Mouse (Mus musculus) limb, embryonic 13.5 days (tissue): ENCODE measurements around the gene Ctrb1. TPM values are rescaled to one million over a fixed set of nuclear protein-coding genes. Genes with fewer than 3 reads are reported as not detected.
"Not testable (repeated sequence)": the region's sequence is repeated elsewhere in the genome, so short reads cannot be mapped to it uniquely, and the experiment has no call there.

ENCODE experiments used
- ATAC-seq: fragments of 200-750 bp; cut with Nextera tagmentation; 2 replicates; pipeline ENCODE4 v1.8.0; 2017; ENCODE audit warnings: low read depth, moderate number of reproducible peaks, moderate TSS enrichment; ENCODE audit not compliant: low FRiP score
- H3K27ac ChIP-seq: fragments of 300-500 bp; sonication (generic); 2 replicates; pipeline ENCODE4 v1.5.1; 2015; ENCODE audit warnings: inconsistent platforms, mild to moderate bottlenecking, moderate library complexity
- H3K27me3 ChIP-seq: fragments of 300-500 bp; sonication (generic); 2 replicates; pipeline ENCODE4 v1.6.1; 2015; ENCODE audit warnings: mild to moderate bottlenecking, inconsistent platforms
- H3K36me3 ChIP-seq: fragments of 300-500 bp; sonication (generic); 2 replicates; pipeline ENCODE4 v1.6.1; 2015; ENCODE audit warnings: inconsistent platforms, mild to moderate bottlenecking, moderate library complexity
- H3K4me1 ChIP-seq: fragments of 300-500 bp; sonication (generic); 2 replicates; pipeline ENCODE4 v1.6.1; 2015; ENCODE audit warnings: inconsistent platforms
- H3K4me2 ChIP-seq: fragments of 300-500 bp; sonication (generic); replicated peaks from 2 replicates; pipeline ENCODE4 v1.6.1; 2015; ENCODE audit warnings: inconsistent platforms, mild to moderate bottlenecking, moderate library complexity
- H3K4me3 ChIP-seq: fragments of 300-500 bp; sonication (generic); 2 replicates; pipeline ENCODE4 v1.5.1; 2015; ENCODE audit warnings: moderate library complexity, mild to moderate bottlenecking, inconsistent platforms
- H3K9ac ChIP-seq: fragments of 300-500 bp; sonication (generic); 2 replicates; pipeline ENCODE4 v1.6.1; 2015; ENCODE audit warnings: mild to moderate bottlenecking, inconsistent platforms
- H3K9me3 ChIP-seq: fragments of 300-500 bp; sonication (generic); 2 replicates; pipeline ENCODE4 v1.6.1; 2016; ENCODE audit warnings: inconsistent platforms
- WGBS: fragments of 180-500 bp; shearing (Covaris S2); methylation state at CpG from one replicate; pipeline ENCODE4 v1.1.7; 2015; 5-methylcytosine and 5-hydroxymethylcytosine counted together
- polyA plus RNA-seq: library from polyadenylated mRNA; unstranded; fragments of >200 nt; fragmentation: Nextera tagmentation; extraction: Ambion mirVana; gene quantifications from 2 replicates; pipeline ENCODE4 v1.2.1, GENCODE M21; 2015

Ctrb1 gene
- polyA plus RNA-seq, 1 experiment from 2014 or later = 0.89 TPM

DNA sequence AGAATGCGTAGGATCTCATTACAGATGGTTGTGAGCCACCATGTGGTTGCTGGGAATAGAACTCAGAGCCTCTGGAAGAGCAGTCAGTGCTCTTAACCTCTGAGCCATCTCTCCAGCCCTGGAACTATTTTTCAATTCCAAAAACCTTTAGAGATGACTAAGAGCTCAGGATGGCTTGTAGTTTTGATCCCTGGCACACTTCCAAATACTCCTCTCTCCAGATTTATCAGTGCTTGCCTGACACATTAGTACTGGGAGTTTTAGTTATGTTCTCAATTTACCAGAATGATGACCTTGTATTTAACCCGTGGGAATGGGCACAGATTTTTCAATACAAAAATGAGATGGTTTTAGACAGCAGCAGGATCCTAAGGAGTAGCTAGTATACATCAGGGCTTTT, 24.1 kb downstream of the Ctrb1 start:
- ATAC-seq = no peak
- H3K4me3 ChIP-seq = no peak overlapping the region
- WGBS = 89% methylated on average over 2 of the region's 2 CpGs
- H3K9me3 ChIP-seq = no peaks in the 10 kb centered on the region
- no peak overlapping the region for H3K4me2 ChIP-seq
- H3K27me3 ChIP-seq = no peaks in the 10 kb centered on the region
- peaks cover 52% of the 10 kb centered on the region for H3K36me3 ChIP-seq
- H3K27ac ChIP-seq = no peak overlapping the region
- no peak overlapping the region for H3K9ac ChIP-seq
- no peaks in the 10 kb centered on the region for H3K4me1 ChIP-seq

DNA sequence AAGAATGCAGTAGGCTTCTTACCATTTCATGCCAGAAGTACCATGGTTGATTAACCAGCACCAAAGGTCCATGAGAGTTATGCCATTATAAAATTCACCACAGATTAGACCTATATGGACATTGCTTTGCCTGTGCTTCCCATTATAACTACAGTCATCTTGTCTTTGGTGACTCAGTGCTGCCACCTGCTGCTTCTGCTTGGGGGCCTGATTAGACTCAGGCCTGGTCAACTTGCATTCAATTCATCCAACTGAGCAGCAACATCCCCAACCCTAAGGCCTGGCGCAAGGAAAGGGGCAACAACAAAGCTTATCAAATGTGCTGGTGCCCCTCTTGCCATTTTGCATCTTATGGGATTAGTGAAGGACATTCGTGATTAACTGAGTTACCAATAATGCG, 28.3 kb downstream of the Ctrb1 start:
- Histone ChIP-seq H3K27me3 (no peaks in the 10 kb centered on the region), H3K4me1 (no peaks in the 10 kb centered on the region), H3K9ac (no peak overlapping the region), H3K9me3 (no peaks in the 10 kb centered on the region), H3K36me3 (peaks cover 38% of the 10 kb centered on the region), H3K4me2 (no peak overlapping the region), H3K4me3 (no peak overlapping the region), H3K27ac (no peak overlapping the region)
- no peak for ATAC-seq
- 89% methylated on average over 3 of the region's 3 CpGs for WGBS

DNA sequence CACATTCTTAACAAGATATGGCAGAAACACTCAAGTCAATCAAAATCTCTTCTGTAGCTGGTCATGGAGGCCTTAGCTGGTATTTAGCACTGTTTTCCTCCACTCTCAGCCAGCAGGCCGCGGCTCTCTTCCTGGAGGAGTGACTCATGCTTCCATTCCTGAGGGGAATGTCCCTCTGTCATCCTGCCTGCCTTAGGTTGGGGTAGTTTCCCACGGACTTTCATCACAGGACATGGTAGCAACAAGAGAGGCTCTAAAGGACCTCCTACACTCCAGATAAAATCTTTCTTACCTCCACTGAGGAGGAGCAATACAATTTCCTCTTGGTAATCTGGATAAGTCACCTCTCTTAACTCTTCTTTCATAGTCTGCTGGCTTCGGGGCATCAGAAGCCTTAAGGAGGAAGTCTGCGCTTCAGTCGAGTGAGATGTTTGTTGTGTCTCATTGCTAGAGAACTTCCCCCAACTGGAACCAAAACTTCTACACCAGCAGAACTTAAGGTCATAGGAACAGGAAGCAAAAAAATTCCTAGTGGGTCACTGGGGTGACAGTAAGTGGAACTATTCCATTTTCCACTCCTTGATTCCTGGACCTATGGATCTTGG, 31.9 kb downstream of the Ctrb1 start:
- 89% methylated on average over 6 of the region's 6 CpGs for WGBS
- no peak for ATAC-seq

DNA sequence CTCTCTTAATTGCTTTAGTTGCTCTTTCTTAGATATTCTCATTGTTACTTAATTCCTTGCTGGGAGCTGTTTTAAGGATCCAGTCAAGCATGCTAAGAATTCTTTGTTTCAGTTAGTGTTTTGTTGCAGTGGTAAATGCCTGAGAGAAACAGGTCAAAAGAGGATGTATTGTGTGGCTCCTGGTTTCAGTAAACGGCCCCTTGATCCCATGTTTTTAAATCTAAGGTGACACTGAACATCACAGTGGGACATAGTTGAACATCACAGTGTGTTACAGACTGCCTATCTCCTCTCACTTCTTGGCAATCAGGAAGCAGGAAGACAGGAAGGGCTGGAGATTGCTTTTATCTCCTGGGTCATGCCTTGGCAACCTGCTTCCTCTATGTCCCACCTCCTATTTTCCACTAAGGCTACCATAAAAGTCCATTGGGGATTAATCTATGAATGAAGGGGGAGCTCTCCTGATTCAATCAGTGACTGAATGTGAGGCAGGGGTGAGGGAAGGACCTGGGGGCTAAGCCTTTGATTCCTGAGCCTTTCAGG, 33.4 kb downstream of the Ctrb1 start:
- no peaks in the 10 kb centered on the region for H3K9me3 ChIP-seq
- H3K27me3 ChIP-seq = no peaks in the 10 kb centered on the region
- H3K27ac ChIP-seq = no peak overlapping the region
- no peak overlapping the region for H3K4me2 ChIP-seq
- 63% methylated on average over 1 of the region's 1 CpGs for WGBS
- ATAC-seq = no peak
- H3K9ac ChIP-seq = no peak overlapping the region
- H3K36me3 ChIP-seq = peaks cover 26% of the 10 kb centered on the region
- H3K4me3 ChIP-seq = no peak overlapping the region
- no peaks in the 10 kb centered on the region for H3K4me1 ChIP-seq

More for the DNA sequence above, 31.9 kb downstream of the Ctrb1 start:
- no peak overlapping the region for H3K27ac ChIP-seq
- H3K27me3 ChIP-seq = no peaks in the 10 kb centered on the region
- no peaks in the 10 kb centered on the region for H3K4me1 ChIP-seq
- no peaks in the 10 kb centered on the region for H3K9me3 ChIP-seq
- peaks cover 26% of the 10 kb centered on the region for H3K36me3 ChIP-seq
- H3K4me3 ChIP-seq = no peak overlapping the region
- no peak overlapping the region for H3K4me2 ChIP-seq
- no peak overlapping the region for H3K9ac ChIP-seq

DNA sequence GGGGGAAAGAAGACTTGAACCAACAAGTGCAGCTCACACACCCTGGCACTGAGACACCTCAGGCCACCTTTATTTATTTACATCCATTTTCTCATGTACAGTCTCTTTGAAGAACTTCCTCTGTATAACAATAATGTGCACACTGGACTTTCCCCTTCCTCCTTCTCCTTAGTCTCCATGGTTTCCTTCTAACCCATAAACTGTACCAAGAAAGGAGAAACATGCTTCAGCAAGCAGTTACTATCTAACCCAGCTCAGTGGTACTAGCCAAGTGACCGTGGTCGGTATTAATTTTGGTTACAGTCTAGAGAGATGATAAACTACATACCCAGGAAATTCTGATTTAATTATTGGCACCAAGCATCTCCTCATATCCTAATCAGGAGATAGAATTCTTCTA, 37.3 kb downstream of the Ctrb1 start:
- Histone ChIP-seq H3K4me3 (no peak overlapping the region), H3K4me2 (no peak overlapping the region), H3K36me3 (peaks cover 3% of the 10 kb centered on the region; the same call in 1 of the 2 replicates), H3K4me1 (peaks cover 6% of the 10 kb centered on the region; the same call in 1 of the 2 replicates), H3K27ac (no peak overlapping the region), H3K9me3 (no peaks in the 10 kb centered on the region), H3K27me3 (no peaks in the 10 kb centered on the region), H3K9ac (no peak overlapping the region)
- WGBS = 95% methylated on average over 2 of the region's 2 CpGs
- ATAC-seq = no peak

DNA sequence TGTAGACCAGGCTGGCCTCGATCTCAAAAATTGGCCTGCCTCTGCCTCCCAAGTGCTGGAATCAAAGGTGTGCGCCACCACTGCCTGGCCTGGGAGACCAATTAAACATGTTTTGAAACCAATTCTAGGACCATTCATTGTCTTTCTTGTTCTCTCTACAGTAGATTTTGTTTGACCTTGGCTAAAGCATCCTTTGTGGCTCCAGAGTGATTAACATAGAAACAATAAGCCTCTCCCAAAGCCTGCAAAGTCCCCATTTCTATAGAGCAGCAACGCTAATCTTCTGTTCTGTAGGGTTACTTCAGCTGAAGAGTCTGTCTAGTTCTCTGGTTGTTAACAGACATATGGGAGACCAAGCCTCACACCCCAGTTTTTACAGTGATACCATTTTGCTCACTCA, 40.2 kb downstream of the Ctrb1 start:
- ATAC-seq = no peak
- 93% methylated on average over 3 of the region's 3 CpGs for WGBS

DNA sequence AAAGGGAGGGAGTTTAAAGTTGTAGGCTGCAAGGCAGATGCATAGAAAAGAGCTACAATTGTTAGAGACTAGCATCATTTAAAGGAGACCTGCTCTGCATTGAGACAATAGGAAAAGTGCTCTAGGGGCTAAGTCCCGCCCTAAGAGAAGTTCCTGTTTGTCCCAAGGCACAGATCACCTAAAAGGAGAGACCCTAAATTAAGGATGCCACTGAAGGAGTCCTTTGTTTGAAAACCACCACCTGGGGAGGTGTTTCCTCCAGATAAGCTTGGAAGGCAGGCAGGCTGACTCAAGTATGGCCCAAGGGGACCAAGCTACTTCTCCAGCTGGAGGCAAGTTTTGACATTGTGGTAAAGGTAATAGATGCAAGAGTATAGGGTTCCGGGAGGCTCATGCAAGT, 42.0 kb downstream of the Ctrb1 start:
- no peak overlapping the region for H3K27ac ChIP-seq
- no peak overlapping the region for H3K9ac ChIP-seq
- H3K36me3 ChIP-seq = no peaks in the 10 kb centered on the region; the same call in 1 of the 2 replicates
- no peaks in the 10 kb centered on the region for H3K9me3 ChIP-seq
- 66% methylated on average over 2 of the region's 2 CpGs for WGBS
- H3K4me1 ChIP-seq = peaks cover 14% of the 10 kb centered on the region
- no peak overlapping the region for H3K4me3 ChIP-seq
- ATAC-seq = 0 out of 2 replicates have a peak, but pooled peaks have one; percentile 16
- no peak overlapping the region for H3K4me2 ChIP-seq
- H3K27me3 ChIP-seq = no peaks in the 10 kb centered on the region

More for the DNA sequence above, 40.2 kb downstream of the Ctrb1 start:
- Histone ChIP-seq H3K4me3 (no peak overlapping the region), H3K27me3 (no peaks in the 10 kb centered on the region), H3K36me3 (peaks cover 3% of the 10 kb centered on the region; the same call in 1 of the 2 replicates), H3K4me1 (peaks cover 11% of the 10 kb centered on the region; the same call in 1 of the 2 replicates), H3K9me3 (no peaks in the 10 kb centered on the region), H3K9ac (no peak overlapping the region), H3K4me2 (no peak overlapping the region), H3K27ac (no peak overlapping the region)

DNA sequence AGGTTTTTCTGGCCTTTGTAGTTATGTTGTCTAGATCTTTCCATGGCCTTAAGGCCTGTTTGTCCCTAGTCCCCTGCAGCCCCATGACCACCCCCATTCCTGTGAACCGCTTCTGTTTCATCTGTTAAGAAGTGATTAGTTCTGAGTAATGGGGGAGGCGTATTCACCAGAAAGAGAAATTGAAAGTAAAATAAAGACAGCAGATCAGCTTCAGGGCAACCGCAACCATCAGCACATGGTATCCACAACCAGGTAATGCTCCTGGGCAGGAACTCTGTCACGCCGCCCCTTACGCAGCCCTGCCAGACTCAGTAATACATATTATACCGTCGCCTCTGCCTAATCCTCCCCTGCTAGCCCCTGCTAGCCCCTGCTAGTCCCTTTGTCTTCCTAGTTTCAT, 45.1 kb downstream of the Ctrb1 start:
- ATAC-seq = no peak
- Histone ChIP-seq H3K9ac (no peak overlapping the region), H3K9me3 (no peaks in the 10 kb centered on the region), H3K27ac (no peak overlapping the region), H3K4me2 (no peak overlapping the region), H3K4me3 (no peak overlapping the region), H3K4me1 (peaks cover 20% of the 10 kb centered on the region), H3K36me3 (no peaks in the 10 kb centered on the region), H3K27me3 (no peaks in the 10 kb centered on the region)
- WGBS = 96% methylated on average over 8 of the region's 8 CpGs

DNA sequence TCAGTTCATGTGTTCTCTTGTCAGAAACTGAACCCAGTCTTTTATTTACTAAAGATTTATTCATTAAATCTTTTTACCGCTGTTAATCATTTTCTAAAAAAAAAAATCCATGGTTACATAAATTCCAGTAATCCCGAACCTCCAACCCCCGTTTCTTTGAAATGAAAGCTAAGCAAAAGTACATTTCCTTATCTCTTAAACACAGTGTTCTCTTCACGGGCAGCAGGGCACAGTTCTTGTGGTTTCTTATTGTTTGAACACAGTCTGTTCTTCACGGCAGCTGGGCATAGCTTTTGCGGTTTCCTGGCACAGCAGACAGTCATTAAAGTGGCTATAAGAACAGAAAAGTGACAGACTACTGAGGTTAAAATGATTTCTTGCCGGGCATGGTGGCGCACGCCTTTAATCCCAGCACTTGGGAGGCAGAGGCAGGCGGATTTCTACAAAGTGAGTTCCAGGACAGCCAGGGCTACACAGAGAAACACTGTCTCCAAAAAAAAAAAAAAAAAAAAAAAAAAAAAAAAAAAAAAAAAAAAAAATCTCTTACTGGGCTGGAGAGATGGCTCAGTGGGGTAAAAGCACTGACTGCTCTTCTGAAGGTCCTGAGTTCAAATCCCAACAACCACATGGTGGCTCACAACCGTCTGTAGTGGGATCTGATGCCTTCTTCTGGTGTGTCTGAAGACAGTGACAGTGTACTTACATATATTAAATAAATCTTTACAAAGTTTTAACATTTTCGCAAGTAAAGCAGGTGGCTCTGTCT, 46.3 kb downstream of the Ctrb1 start:
- ATAC-seq, H3K36me3 ChIP-seq, H3K27me3 ChIP-seq, H3K27ac ChIP-seq, H3K9me3 ChIP-seq: not testable (repeated sequence)
- H3K4me2 ChIP-seq = peak overlapping the region; percentile 64
- peaks cover 20% of the 10 kb centered on the region for H3K4me1 ChIP-seq
- H3K9ac ChIP-seq = peak overlapping the region; percentile 91
- peak overlapping the region; percentile 79 for H3K4me3 ChIP-seq
- 65% methylated on average over 12 of the region's 12 CpGs for WGBS

DNA sequence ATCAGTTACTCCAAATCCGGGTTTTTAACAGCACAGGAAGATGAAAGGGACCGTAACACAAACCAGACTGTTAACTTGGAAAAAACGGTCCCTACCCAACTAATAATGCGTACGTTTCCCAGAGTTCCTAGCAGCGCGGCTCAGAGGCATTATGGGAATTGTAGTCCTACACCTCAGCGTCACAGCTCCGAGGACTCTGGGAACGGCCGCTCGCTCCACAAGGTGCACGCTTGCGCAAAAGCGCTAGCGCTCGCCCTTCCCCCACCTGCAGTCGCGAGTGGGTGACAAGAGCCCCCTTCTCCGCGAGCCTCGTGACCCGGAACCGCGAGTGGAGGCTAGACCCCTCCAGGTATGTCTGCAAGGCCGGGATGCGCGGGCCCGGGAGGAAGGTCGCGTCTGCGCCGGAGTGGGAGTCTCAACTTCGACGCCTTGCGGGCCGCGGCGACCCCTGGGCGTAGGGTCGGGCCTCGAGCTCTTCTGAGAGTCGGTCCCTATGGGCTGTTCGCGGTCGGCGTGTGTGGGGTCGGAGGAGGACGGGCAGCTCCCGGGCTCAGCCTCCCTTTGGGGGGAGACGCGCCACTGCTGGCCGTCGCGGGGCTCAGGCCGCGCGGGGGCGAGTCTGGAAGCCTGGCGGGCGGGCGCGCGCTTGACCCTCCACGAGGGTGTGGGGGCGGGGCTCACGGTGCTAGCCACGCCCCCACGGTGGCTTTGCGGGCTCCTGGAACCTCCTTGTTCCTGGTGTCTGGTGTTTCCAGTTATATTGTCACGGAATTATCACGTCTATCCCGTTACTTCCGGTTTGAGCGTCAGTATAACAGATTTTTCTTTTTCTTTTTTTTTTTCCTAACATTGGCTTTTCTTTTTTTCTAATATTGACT, 47.3 kb downstream of the Ctrb1 start, which contains the start of gene Zfp1:
Gene Zfp1, plus strand, starts transcription at position 138 of the 878 bp plus-strand sequence.
- H3K4me2 ChIP-seq = peak within 1 kb of the TSS; percentile 64
- no peaks in the 10 kb centered on the region for H3K9me3 ChIP-seq
- H3K9ac ChIP-seq = peak within 1 kb of the TSS; percentile 91
- peak; percentile 99 for ATAC-seq
- no peaks in the 10 kb centered on the region for H3K36me3 ChIP-seq
- peaks cover 14% of the 10 kb centered on the region for H3K4me1 ChIP-seq
- H3K27ac ChIP-seq = peak within 1 kb of the TSS; percentile 90
- under 1% methylated on average over 72 of the region's 75 CpGs for WGBS
- H3K4me3 ChIP-seq = peak within 1 kb of the TSS; percentile 79
- no peaks in the 10 kb centered on the region for H3K27me3 ChIP-seq

DNA sequence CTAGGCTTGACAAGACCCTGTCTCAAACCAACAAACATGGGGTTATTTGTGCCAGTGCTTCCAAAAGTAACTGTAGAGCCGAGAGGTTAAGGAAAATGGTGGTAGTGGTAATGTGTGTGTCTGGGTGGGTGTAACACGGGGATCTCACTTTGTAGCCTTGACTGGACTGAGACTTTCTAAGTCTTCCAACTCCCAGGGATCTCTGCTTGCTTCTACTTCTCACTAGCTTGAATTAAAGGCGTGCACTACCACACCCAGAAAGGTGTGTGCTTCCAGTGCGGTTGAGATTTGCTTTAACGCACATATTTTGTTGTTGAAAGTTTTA, 47.9 kb downstream of the Ctrb1 start:
- peak overlapping the region; percentile 79 for H3K4me3 ChIP-seq
- H3K9me3 ChIP-seq = no peaks in the 10 kb centered on the region
- H3K9ac ChIP-seq = peak overlapping the region; percentile 62
- peak overlapping the region; percentile 64 for H3K4me2 ChIP-seq
- WGBS = 4% methylated on average over 5 of the region's 5 CpGs
- peaks cover 9% of the 10 kb centered on the region for H3K4me1 ChIP-seq
- no peaks in the 10 kb centered on the region for H3K36me3 ChIP-seq
- peak overlapping the region; percentile 66 for H3K27ac ChIP-seq
- ATAC-seq = peak; percentile 26; the same call in 1 of the 2 replicates
- H3K27me3 ChIP-seq = no peaks in the 10 kb centered on the region

DNA sequence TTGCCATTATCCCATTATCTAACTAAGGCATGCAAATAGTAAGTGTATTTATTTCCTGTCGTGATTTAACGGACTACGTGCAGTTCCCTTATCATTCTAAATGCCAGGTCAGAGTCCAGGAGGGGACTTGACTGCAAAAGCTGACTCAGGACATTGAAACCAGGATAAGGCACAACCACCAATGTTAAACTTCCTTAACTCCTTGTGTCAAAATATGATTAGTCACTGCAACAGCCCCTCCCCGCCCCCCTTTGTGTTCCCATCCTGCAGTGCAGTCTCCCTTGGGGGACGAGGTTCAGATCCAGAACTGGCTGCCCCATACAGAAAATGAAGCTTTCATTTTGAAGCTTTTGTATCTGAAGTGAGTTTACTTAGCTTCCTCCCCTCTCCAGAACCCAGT, 48.3 kb downstream of the Ctrb1 start:
- 64% methylated on average over 5 of the region's 5 CpGs for WGBS
- no peak for ATAC-seq
- Histone ChIP-seq H3K4me1 (peaks cover 9% of the 10 kb centered on the region), H3K9me3 (no peaks in the 10 kb centered on the region), H3K27ac (peak overlapping the region; percentile 66), H3K9ac (peak overlapping the region; percentile 62), H3K4me3 (peak overlapping the region; percentile 79), H3K36me3 (no peaks in the 10 kb centered on the region), H3K4me2 (peak overlapping the region; percentile 64), H3K27me3 (no peaks in the 10 kb centered on the region)
